Mouse (Mus musculus): ENCODE measurements around the gene Wee2.

The Wee2 gene

DNA sequence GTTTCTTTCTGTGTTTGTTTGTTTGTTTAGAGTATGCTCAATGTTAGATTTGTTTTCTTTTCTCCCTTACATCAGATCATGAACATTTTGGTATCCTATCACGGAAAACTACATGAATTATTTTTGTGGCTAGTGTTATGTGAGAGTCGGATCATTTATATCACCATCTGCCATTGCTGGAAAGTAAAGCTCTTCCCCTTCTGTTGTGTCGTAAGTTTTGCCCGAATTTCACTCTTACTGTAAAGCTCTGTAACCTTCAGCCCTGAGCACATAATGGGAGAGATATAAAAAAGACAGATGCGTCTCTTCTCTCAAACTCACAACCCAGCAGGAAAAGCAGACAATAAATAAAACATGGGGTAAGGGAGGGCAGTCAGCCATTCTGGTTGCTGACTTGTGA is at the start of gene Wee2:
Gene Wee2, plus strand, starts transcription at position 153 of the 400 bp plus-strand sequence.
- DNase-seq (ENCODE audit: low spot score in 2 of 2): no peak

DNA sequence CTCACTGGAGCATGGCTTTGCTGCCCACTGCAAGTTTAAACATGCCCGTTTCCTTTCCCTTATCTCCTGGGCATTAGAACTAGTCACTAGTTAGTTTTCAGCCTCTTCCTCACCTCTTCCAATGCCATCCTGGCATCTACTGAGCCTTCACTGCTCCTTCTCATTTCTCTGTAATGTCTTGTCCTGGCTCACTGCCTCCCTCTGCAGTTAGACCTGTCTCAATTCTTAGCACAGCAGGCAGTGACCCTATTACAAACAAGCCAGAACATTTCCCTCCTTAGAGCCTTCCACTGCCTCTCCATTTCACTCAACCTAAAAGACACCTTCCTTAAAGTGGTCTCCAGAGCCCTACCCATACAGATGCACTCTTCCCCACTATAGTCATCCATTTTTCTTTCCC is 47.9 kb upstream of the Wee2 start:
- DNase-seq (ENCODE audit: low spot score in 2 of 2): no peak

DNA sequence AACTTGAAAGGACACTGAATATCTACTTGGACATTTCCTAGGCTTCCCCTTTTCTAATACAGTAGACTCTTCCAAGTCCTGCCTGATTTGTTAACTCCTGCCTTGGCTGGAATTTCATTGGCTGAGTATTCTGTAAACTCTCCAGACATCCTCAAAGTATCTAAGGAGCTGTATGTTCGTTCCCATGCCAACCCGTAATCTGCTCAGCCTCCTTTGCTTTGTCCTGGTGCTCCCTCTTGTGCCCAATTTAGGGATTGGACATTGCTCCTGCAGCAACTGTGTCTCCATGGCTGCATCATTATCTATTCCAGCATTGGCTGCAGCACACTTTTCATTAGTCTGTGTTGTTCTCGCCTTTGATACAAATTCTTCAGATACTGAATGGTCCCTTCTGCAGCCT is 45.7 kb upstream of the Wee2 start:
- peak; percentile 80 to 90 for DNase-seq (ENCODE audit: low spot score in 2 of 2)

DNA sequence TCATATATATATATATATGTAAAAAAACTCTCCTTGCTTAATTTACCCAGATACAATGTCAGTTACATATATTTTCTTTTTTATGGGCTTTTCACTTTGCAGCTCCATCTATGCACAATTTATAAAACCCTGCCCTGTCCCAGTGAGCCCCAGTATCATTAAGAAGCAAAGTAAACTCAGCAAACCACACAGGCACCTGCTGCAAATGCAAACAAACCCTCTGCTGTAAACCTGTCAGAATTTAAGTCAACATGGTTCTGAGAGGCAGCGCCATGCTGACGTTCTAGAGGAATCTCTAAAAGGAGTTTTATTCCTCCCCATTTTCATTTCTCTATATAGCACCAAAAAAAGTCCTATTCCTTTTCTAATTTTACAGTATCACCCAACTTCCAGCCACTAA is 36.9 kb upstream of the Wee2 start:
- no peak for DNase-seq (ENCODE audit: low spot score in 2 of 2)

DNA sequence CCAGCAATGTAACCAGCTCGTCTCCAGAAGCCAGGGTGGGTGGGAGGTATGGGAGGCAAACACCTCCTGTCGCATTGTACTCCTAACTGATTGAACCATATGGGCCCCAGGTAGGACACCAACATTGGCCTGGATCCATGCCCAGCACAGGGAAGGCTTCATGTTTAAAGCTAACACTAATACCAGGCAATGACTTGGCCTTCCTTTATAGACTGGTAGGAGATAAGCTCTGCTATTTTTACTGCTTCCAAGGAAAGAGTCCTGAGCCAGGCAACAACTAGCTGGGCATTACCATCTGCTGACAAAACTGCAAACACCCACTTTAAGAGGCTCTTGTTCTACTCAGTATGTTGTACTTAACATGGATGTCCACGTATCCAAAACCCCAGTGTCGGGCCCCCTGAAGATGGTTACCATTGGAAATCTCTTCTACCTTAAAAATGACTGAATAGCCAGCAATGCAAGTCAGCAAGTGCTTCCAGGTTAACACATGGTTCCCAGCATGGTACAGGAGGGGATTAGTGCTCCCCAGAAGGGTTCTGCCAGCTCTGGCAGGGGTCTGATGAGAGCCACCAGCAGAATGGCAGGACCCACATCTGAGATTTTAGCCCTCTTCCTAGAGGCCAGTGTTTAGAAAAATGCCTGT is 35.1 kb upstream of the Wee2 start:
- peak in 1 of 2 experiments; percentile 25 for DNase-seq (ENCODE audit: low spot score in 2 of 2)

DNA sequence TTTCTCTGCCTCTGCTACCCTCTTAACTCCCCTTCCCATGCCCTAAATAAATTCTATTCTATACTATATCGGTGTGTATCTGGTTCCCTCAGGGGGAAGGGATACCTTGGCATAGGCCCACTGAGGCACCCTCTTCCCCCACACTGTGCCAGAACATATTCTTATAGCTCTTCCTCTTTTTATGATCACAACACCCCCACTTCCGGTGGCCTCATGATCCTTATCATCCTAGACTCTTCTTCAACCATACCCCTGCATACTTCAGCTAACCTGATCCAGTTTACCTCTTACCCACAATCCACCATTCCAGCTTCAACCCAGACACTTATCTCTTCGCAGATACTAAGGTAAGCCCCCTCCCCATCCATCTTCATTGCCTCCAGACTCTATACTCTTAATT is 27.8 kb upstream of the Wee2 start:
- no peak for DNase-seq (ENCODE audit: low spot score in 2 of 2)

DNA sequence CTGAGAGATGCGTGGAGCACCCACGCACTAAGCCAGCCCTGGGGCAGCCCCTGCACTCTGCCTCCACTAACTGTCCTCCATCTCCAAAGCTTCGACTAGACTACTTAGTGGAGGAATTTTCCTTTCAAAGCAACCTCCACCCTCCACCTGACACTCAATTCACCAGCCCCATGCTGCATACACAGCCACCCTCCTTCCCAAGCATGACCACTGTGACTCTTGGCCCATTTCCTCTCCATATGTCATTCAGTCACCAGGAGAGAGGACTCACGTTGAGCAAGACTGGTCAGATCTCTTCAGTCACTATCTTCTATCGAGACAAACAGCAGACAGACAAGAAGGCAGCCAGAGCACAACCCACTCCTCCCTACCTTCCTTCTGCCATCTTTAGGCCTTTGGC is 25.8 kb upstream of the Wee2 start:
- DNase-seq (ENCODE audit: low spot score in 2 of 2): no peak

DNA sequence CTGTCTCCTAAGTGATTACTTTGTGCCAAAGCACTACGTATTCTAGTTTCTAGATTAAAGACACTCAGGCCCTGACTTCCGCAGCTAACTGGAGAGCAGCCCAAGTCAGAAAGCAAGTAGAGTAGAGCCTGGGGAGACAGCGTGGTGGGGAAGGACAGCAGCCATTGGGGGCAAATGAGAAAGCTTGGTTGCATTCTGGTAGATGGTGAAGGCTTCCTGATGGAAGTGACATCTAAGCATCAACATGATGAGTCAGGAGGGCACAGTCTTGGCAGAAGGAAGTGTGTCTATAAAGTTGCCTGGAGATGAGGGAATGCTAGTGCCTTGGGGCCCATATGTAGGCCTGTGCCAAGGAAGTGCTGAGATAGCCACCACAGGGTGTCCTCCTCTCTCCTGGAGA is 25.3 kb upstream of the Wee2 start:
- no peak for DNase-seq (ENCODE audit: low spot score in 2 of 2)

DNA sequence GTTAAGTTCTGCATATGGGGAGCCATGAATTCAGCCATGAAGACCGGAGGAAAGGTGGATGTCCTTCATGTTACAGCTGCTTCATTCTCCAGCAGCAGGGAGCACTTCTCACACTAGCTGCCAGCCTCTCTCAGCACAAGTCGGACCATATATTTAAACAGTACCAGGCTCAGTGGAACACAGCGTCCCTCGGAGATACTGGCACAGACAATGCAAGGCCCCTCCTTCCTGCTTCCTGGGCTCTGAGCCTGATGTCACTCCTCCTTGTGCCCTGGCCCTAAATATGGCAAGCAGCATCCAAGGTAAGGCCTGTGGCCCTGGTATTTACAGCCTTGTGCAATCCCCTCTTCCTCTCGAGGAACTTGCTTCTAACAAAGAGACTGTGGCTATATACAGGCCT is 23.1 kb upstream of the Wee2 start:
- no peak for DNase-seq (ENCODE audit: low spot score in 2 of 2)

DNA sequence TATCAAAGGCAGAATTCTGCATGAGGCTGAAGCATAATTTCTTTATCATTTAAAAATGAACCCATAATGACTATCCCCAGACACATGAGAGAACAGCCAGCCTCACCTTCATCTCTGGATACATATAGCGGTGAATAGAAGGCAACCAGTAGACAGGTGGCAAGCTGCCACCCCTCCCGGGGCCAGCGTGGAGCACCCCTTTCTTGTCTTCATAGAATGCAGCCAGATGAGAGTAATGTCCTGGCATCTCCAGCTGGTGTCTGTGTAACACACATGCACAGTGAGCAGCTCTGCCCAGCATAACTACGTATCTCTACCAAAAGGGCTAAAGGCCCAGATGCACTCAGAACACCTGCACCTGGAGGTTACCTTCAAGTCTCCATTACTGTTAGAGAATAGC is 20.5 kb upstream of the Wee2 start:
- DNase-seq (ENCODE audit: low spot score in 2 of 2): no peak

DNA sequence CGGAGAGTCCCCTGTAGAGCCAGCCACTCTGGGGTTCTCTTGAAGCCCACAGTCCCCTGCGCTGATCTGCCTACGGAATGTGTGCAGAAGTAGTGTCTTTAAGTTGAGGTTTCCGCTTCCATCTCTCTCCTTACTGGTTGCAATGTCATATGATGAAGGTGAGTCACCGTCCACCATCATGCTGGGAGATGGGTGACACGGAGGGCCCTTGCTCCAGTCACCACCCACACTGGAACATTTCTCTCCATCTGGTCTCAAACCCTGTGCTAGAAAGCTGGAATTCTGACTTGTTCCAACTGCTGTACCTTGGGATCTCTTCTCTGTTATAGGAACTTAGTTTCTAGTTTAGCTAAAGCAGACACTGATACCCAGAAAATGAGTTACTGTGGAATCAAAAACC is 17.8 kb upstream of the Wee2 start:
- no peak for DNase-seq (ENCODE audit: low spot score in 2 of 2)

DNA sequence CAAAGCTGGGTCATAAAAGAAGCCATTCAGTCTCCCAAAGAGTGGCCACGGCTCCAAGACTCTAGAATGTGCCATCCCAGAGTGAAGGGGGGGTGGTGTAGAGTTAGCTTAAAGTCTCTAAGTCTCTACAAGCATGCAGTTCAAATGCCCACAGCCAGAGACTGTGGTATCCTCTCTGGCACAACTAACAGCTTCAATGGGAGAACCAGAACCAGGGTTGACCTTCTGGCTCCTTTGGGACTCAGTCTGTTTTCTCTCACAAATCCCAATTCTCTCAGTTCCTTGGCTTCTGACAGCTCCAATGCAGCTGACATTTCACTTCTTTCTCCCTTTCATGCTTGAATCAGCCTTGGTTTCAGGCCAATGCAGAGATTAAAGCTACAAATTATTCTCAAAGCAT is 15.9 kb upstream of the Wee2 start:
- DNase-seq (ENCODE audit: low spot score in 2 of 2): no peak

DNA sequence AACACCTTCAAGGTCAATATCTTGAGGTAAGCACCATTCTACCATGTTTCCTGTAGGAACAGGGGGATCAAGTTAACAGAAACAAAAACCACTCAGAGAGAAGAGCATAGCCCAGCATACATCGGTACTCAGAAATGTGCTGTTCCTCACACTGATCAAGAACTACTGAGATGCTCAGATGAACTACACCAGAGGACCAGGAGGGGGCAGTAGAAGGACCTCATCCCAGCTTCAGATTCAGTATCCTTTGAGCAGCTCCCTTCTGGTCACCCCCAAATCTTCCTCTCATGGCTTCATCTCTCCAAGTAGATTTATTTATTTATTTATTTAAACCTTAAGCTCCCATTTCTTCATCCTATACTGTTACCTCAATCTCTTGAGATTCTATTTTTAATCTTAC is 15.1 kb upstream of the Wee2 start:
- DNase-seq (ENCODE audit: low spot score in 2 of 2): no peak

DNA sequence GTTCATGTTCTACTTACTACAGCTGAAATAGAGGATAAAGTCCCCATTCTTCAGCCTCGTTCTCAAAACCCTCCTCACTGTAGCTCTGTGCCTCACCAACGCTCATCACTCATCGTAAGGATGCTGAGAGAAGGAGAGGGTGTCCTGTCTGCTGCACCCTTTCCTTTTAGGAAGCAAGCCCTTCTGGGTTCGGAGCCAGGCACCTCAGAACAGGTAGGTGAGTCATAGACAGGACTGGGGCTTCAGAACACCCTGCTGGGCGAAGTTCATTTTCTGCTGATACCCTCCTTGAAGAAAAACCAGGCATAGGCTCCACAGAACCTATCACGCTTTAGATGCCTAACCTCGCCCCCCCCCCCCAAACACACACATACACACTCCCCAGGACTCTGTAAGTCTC is 11.4 kb upstream of the Wee2 start:
- DNase-seq (ENCODE audit: low spot score in 2 of 2): no peak

DNA sequence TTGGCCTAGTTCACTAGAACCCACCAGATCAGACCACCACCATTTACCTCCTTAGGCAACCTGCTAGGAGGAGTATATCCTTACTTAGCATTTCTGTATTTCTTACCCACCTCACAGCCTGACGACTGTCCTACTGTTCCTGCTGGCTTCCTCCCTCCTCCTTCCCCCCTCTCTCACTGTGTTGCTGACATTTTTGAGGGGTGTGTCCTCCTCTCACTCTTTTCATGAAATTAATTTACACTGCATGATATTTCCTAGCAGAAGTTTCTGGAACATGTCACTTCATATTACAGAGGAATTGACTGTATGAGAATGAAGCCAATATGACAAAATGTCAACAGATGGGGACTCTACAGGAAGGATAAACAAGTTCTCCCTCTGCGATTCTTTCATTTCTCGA is 10.2 kb upstream of the Wee2 start:
- DNase-seq (ENCODE audit: low spot score in 2 of 2): no peak

DNA sequence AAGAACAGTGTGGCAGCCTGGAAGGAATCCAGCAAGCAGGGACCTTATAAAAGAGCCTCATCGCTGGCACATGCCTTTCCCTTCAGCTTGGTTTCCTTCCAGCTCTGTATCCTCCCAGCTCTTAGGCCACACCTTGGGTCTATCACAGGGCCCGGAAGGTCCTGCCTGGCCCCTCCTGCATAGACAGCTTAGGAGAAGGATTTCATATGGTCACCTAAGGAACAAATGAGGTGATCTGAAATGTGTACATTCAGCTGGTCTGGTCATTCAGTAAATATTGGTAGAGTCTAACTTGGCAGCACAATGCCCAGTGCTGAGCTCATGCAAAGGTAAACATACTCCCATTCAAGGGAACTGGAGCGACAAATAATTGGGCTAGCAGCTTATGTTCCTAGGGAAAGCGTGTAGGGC is 9.4 kb upstream of the Wee2 start:
- no peak for DNase-seq (ENCODE audit: low spot score in 2 of 2)

DNA sequence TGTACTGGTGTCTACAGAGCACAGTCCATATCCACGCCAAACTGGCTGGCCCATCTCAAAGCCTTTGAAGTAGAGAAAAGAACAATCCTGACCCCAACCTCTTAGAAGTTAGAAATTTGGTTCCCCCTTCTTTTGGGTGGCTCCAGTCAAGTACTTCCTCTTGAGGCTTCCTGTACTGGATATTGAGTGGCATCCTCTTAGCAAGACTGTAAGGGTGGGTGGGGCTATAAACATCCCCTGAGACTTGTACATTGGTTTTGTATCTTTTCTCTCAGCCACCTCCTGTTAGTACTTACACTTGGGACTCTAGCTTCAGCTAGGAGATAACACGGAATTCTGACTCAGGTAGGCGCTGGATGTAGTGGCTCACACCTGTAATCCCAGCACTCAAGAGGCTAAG is 8.6 kb upstream of the Wee2 start:
- no peak for DNase-seq (ENCODE audit: low spot score in 2 of 2)

DNA sequence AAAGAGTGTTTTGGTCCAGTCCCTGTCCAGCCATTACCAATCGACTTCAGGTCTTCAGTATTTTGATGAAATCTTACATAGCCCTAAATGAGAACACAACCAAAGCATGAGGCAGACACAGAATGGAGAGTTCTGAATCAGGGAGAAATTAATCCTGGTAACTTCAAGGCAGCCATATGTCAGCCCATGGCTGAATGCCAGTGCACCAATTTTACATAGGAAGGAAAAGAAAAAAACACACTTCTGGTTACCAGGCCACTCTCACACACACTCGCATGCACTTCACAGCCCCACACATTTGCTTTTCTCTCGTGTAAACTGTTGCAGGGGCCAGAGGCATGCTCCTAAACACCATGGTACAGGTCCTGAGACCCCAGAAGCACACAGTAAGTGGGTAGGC is 8.0 kb upstream of the Wee2 start:
- DNase-seq (ENCODE audit: low spot score in 2 of 2): no peak

DNA sequence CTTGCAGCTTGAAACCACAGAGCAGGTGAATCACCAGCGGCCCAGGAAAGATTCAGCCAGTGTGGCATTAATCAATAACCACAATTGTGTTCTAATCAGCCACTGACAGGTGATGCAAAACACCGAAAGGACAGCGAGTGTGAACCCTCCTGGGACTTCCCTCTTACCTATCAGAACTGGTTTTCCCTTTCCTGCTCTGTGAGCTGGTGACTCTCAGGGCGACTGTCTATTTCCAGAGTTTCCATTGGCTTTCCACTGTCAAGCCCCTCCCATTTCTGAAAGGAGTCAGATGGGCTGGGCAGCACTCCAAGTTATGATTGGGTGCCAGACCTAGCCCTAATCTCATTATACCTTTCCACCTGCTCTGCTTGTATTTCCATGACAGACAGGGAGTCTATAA is 7.5 kb upstream of the Wee2 start:
- no peak for DNase-seq (ENCODE audit: low spot score in 2 of 2)

DNA sequence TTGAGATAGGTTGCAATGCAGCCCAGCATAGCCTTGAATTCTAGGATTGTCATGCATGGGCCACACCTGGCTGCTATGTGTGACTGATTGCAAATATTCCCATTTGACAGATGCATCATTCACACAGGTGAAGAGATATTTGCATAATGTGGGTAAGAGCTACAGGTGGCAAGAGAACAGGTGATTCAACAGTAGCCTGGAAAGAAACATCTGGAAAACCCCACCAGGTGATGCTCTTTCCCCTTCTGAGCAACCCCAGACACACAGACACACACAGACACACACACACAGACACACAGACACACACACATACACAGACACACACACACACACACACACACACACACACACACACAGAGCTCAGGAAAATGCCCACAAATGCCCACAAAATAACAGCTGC is 7.1 kb upstream of the Wee2 start:
- DNase-seq (ENCODE audit: low spot score in 2 of 2): no peak

DNA sequence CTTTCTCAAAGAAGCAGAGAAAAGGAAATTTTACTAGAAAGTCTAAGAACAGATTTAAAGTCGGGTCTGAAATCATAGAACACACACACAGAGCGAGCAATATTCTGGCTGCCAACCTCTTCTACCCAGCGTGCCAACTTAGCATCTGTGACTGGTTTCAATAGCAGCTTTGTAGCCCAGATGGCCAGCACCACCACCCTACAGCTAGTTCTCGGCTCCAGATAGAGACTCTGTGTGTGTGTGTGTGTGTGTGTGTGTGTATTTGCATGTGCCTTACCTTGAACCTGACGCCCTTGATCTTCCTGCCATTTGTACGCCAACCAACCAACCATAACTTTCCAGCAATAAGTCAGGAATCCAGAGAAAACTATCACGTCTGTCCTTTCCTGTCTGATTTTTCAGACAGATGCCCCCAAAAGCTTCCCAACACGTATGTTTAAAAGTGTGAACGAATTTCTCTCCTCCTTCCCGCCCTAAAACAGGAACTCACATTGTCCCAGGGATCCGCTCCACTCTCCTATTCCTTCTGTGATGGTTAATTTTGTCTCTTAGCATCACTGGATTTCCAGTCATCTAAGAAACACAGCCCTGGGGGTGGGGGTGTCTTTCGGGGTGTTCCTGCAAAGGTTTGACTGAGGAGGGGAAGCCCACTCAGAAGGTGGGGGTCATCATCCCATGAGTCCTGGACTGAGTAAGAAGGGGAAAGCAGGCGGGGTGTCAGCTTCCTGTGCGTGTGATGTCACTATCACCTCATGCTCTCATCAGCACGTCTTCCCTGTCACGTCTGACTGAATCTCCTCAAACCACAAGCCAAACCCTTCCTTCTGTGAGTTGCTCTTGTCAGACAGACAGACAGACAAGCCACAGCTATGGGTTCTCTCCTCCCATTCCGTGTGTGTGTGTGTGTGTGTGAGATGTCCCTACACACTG is 6.3 kb upstream of the Wee2 start:
- peak; percentile 55 to 64 for DNase-seq (ENCODE audit: low spot score in 2 of 2)

DNA sequence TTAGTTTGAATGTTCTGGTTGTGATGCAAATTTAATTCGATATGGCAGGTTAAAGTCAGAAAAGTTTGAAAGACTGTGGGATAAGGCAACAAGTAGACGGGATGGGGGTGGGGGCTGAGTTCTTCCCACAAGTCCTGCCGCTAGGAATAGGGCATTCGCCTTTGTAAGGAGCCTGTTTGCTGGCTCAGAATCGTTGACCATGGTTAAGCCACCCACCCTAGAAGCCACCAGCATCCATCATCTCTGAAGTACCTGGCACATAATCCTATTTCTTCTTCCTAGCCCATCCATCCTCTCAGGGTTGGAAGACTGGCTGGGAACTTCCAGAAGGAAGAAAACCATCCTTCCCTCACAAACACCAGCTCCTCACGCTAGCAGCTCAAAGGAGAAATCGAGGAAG is 4.2 kb upstream of the Wee2 start:
- DNase-seq (ENCODE audit: low spot score in 2 of 2): no peak
